Mouse (Mus musculus) CD4-positive, CD25-positive, alpha-beta regulatory T cell (primary cell): ENCODE data around the gene Rpl18a. TPM values are rescaled to one million over a fixed set of nuclear protein-coding genes. Genes with fewer than 3 reads are reported as not detected.

Experiments
- polyA plus RNA-seq: library from polyadenylated mRNA; unstranded; fragments of 100-300 nt; shearing (Covaris generic); gene quantifications from one replicate; pipeline ENCODE4 v1.2.1, GENCODE M21; 2017

The Rpl18a gene
- polyA plus RNA-seq = 5,768 TPM

GRCm38 (mm10) chr8:70897021-70897680, at the start of gene Rpl18a:
Rpl18a (minus strand) TSS chr8:70897412.

GRCm38 (mm10) chr8:70905831-70906736, 8.9 kb upstream of the Rpl18a start, which contains the start of gene Map1s:
Map1s (plus strand) TSS chr8:70905932.

GRCm38 (mm10) chr8:70892022-70892895, 5.0 kb downstream of the Rpl18a start, which contains the start of gene Slc5a5:
Slc5a5 (minus strand) TSS chr8:70892757.

GRCm38 (mm10) chr8:70873364-70873985, 23.7 kb downstream of the Rpl18a start, which contains the start of gene Ccdc124:
Ccdc124 (minus strand) TSS chr8:70873935.

GRCm38 (mm10) chr8:70862824-70863641, 34.2 kb downstream of the Rpl18a start, which contains the start of gene Kcnn1:
Kcnn1 (minus strand) TSS chr8:70863258.

Other genes with a start within 250 kb of the Rpl18a start
- gene Pgpep1, start 237.0 kb downstream of the Rpl18a start, polyA plus RNA-seq = 5.5 TPM
- gene Lsm4, start 224.2 kb downstream of the Rpl18a start, polyA plus RNA-seq = 379 TPM
- gene Jund, start 198.5 kb downstream of the Rpl18a start, polyA plus RNA-seq = 866 TPM
- 0.16 TPM for gene Iqcn, start 194.0 kb downstream of the Rpl18a start, polyA plus RNA-seq
- gene Gm3336, start 178.9 kb downstream of the Rpl18a start, polyA plus RNA-seq = not detected
- gene Pde4c, start 173.7 kb downstream of the Rpl18a start, polyA plus RNA-seq = 0.98 TPM
- gene Rab3a, start 142.7 kb downstream of the Rpl18a start, polyA plus RNA-seq = 13.2 TPM
- 71.6 TPM for gene Mpv17l2, start 136.5 kb downstream of the Rpl18a start, polyA plus RNA-seq
- 32.8 TPM for gene Pik3r2, start 120.7 kb downstream of the Rpl18a start, polyA plus RNA-seq
- 97.6 TPM for gene Mast3, start 92.4 kb downstream of the Rpl18a start, polyA plus RNA-seq
- gene Il12rb1, start 89.0 kb downstream of the Rpl18a start, polyA plus RNA-seq = 34.9 TPM
- gene Arrdc2, start 57.7 kb downstream of the Rpl18a start, polyA plus RNA-seq = 23.7 TPM
- not detected for gene Kcnn1, start 34.2 kb downstream of the Rpl18a start, polyA plus RNA-seq
- 64.8 TPM for gene Ccdc124, start 23.5 kb downstream of the Rpl18a start, polyA plus RNA-seq
- not detected for gene Slc5a5, start 4.7 kb downstream of the Rpl18a start, polyA plus RNA-seq
- gene Map1s, start 8.5 kb upstream of the Rpl18a start, polyA plus RNA-seq = 74.7 TPM